In genomic region chr8:115154096-115154495, GRCm38 (mm10) we compare ENCODE assay signal across 9 mouse cellular contexts.
DNase-seq lines count a peak whose midpoint lies in the region; ATAC-seq lines count a peak whose summit lies in the region.
"Had no signal": no experiment of that assay in that cellular context is flagged by ENCODE, and none has a peak within 500 bp of the region (broad histone marks: within the 10 kb centered on the region; RNA-seq: fewer than 3 reads in every experiment).

No protein-coding gene starts in this region.

- peak; percentile 66; the same call in 1 of the 2 replicates for ATAC-seq in forebrain, embryonic 14.5 days
- no peak for ATAC-seq in kidney, embryonic 14.5 days (ENCODE audit: low FRiP score, low TSS enrichment)

- peaks cover 13% of the 10 kb centered on the region; the same call in 1 of the 2 replicates for H3K27me3 ChIP-seq in forebrain, embryonic 14.5 days (replicated peaks; ENCODE audit: control insufficient read depth, insufficient read depth, low read length)
- H3K27me3 ChIP-seq in kidney, embryonic 14.5 days (ENCODE audit: control insufficient read depth, insufficient read depth, low read length) = no peaks in the 10 kb centered on the region

- peak; percentile 54 to 69 for DNase-seq in left cerebral cortex, adult 18-20 months (ENCODE audit: low spot score in 2 of 2)
- no peak for DNase-seq in left cerebral cortex, adult 11 months (ENCODE audit: low spot score)
- DNase-seq in forebrain, embryonic 14.5 days (ENCODE audit: low spot score) = peak; percentile 94
- peak; percentile 42 to 62 for DNase-seq in left cerebral cortex, adult 8-10 months (ENCODE audit: low spot score in 2 of 2)
- peak; percentile 42 for DNase-seq in right cerebral cortex, postnatal 14 days
- DNase-seq in Muller cell, postnatal 12 days (ENCODE audit: inconsistent ontology term) = no peak
- no peak for DNase-seq in ovary, postnatal 14 days (ENCODE audit: low spot score)
- DNase-seq: lung, postnatal 36 days had no signal

- WGBS in forebrain, embryonic 14.5 days = 38% methylated on average over 10 of the region's 10 CpGs
- WGBS in kidney, embryonic 14.5 days = 55% methylated on average over 10 of the region's 10 CpGs

- no peaks in the 10 kb centered on the region for H3K9me3 ChIP-seq in forebrain, embryonic 14.5 days (replicated peaks; ENCODE audit: control insufficient read depth, low read length)
- H3K9me3 ChIP-seq in kidney, embryonic 14.5 days (ENCODE audit: control insufficient read depth, low read length) = no peaks in the 10 kb centered on the region

- no peak overlapping the region for H3K9ac ChIP-seq in forebrain, embryonic 14.5 days (ENCODE audit: low read length)
- H3K9ac ChIP-seq in kidney, embryonic 14.5 days (ENCODE audit: low read depth, low read length) = no peak overlapping the region

- no peak overlapping the region for H3K27ac ChIP-seq in forebrain, embryonic 14.5 days (ENCODE audit: low read depth, low read length)
- H3K27ac ChIP-seq in kidney, embryonic 14.5 days (ENCODE audit: low read depth, low read length) = no peak overlapping the region

- H3K4me3 ChIP-seq in forebrain, embryonic 14.5 days (ENCODE audit: low read depth, low read length) = no peak overlapping the region
- H3K4me3 ChIP-seq in kidney, embryonic 14.5 days (ENCODE audit: low read length) = no peak overlapping the region

- peaks cover 14% of the 10 kb centered on the region; the same call in 1 of the 2 replicates for H3K4me1 ChIP-seq in forebrain, embryonic 14.5 days (ENCODE audit: control insufficient read depth, insufficient read depth, low read length)
- H3K4me1 ChIP-seq in kidney, embryonic 14.5 days (ENCODE audit: control insufficient read depth, insufficient read depth, low read length) = peaks cover 22% of the 10 kb centered on the region

- H3K36me3 ChIP-seq in forebrain, embryonic 14.5 days (ENCODE audit: control insufficient read depth, insufficient read depth, low read length) = no peaks in the 10 kb centered on the region
- H3K36me3 ChIP-seq in kidney, embryonic 14.5 days (ENCODE audit: control insufficient read depth, insufficient read depth, low read length) = no peaks in the 10 kb centered on the region

- no peak overlapping the region for H3K4me2 ChIP-seq in forebrain, embryonic 14.5 days (ENCODE audit: low read length)
- H3K4me2 ChIP-seq in kidney, embryonic 14.5 days (replicated peaks; ENCODE audit: low read depth, low read length) = no peak overlapping the region

Comparison
In these comparisons a context has a peak if more than half of its experiments do, and no peak if none do; other contexts are left out.
1. DNase-seq: peak in left cerebral cortex, adult 18-20 months (2 of 2), forebrain, embryonic 14.5 days (single experiment), left cerebral cortex, adult 8-10 months (2 of 2) and right cerebral cortex, postnatal 14 days (single experiment); none in left cerebral cortex, adult 11 months (single experiment), Muller cell, postnatal 12 days (single experiment) and ovary, postnatal 14 days (single experiment).